Mouse (Mus musculus): ENCODE results near the gene Phrf1. TPM values are rescaled to one million over a fixed set of nuclear protein-coding genes. Genes with fewer than 3 reads are reported as not detected.
A peak's percentile ranks its signal among the peaks of the same experiment; 100 is the strongest.

The Phrf1 gene
- polyA plus RNA-seq, 1 experiment = 44.5 TPM

- Histone ChIP-seq H3K36me3 (ENCODE audit: control insufficient read depth, insufficient read depth) (no peaks in the 10 kb centered on the region), H3K4me3 (peak within 1 kb of the TSS; percentile 39), H3K4me2 (ENCODE audit: low read depth) (peak within 1 kb of the TSS; percentile 85), H3K79me2 (ENCODE audit: control insufficient read depth, insufficient read depth) (peaks cover 9% of the 10 kb centered on the region), H3ac (ENCODE audit: control insufficient read depth, insufficient read length) (peak within 1 kb of the TSS; percentile 14), H3K27me3 (ENCODE audit: control insufficient read depth, insufficient read depth, insufficient read length) (peaks cover 33% of the 10 kb centered on the region)
- no peak for TF ChIP-seq USF1 (IDR thresholded peaks at IDR 0.05; ENCODE audit: low read depth)
- TF ChIP-seq POLR2A (IDR thresholded peaks at IDR 0.05; ENCODE audit: insufficient read length, low read depth) = no peak
- no peak for TF ChIP-seq TCF3 (IDR thresholded peaks at IDR 0.05; ENCODE audit: insufficient read length, low read depth)
- no peak for TF ChIP-seq TCF12 (IDR thresholded peaks at IDR 0.05; ENCODE audit: insufficient read depth, poor library complexity, severe bottlenecking)
- TF ChIP-seq SRF (IDR thresholded peaks at IDR 0.05; ENCODE audit: control insufficient read depth, insufficient read length, low read depth) = no peak
- no peak for TF ChIP-seq REST (IDR thresholded peaks at IDR 0.05; ENCODE audit: insufficient read depth, insufficient read length)
- TF ChIP-seq MYOG (IDR thresholded peaks at IDR 0.05; ENCODE audit: control insufficient read depth in 1 of 3, insufficient read depth in 1 of 3, insufficient read length in 2 of 3, low read depth in 2 of 3) = no peak
Observed at GRCm38 (mm10) chr7:141215101-141215879, 13.3 kb upstream of the Phrf1 start, which contains the start of gene Rassf7. Gene Rassf7 (plus strand): TSS chr7:141215860.

GRCm38 (mm10) chr7:141215880-141216733 lies 12.5 kb upstream of the Phrf1 start:
- peaks cover 25% of the 10 kb centered on the region for H3K27me3 ChIP-seq (ENCODE audit: control insufficient read depth, insufficient read depth, insufficient read length)
- H3ac ChIP-seq (ENCODE audit: control insufficient read depth, insufficient read length) = peak overlapping the region; percentile 14
- no peaks in the 10 kb centered on the region for H3K36me3 ChIP-seq (ENCODE audit: control insufficient read depth, insufficient read depth)
- peak in 2 of 3 experiments; percentile 79 to 94 for TF ChIP-seq MYOG (IDR thresholded peaks at IDR 0.05; ENCODE audit: control insufficient read depth in 1 of 3, insufficient read depth in 1 of 3, insufficient read length in 2 of 3, low read depth in 2 of 3)
- no peak for TF ChIP-seq REST (IDR thresholded peaks at IDR 0.05; ENCODE audit: insufficient read depth, insufficient read length)
- no peak for TF ChIP-seq TCF12 (IDR thresholded peaks at IDR 0.05; ENCODE audit: insufficient read depth, poor library complexity, severe bottlenecking)
- TF ChIP-seq MYOD1 (IDR thresholded peaks at IDR 0.05; ENCODE audit: control insufficient read depth in 1 of 3, insufficient read length in 2 of 3, low read depth in 2 of 3) = peak in 2 of 3 experiments; percentile 28 to 61
- no peak for TF ChIP-seq USF1 (IDR thresholded peaks at IDR 0.05; ENCODE audit: low read depth)
- peak; percentile 14 for TF ChIP-seq E2F4 (IDR thresholded peaks at IDR 0.05; ENCODE audit: insufficient read depth)
- no peak for TF ChIP-seq TCF3 (IDR thresholded peaks at IDR 0.05; ENCODE audit: insufficient read length, low read depth)
- peak; percentile 55 for TF ChIP-seq POLR2A (IDR thresholded peaks at IDR 0.05; ENCODE audit: insufficient read length, low read depth)
- peak; percentile 93 for TF ChIP-seq POLR2AphosphoS2 (IDR thresholded peaks at IDR 0.05; ENCODE audit: insufficient read length, low read depth)
- no peak for TF ChIP-seq MAX (IDR thresholded peaks at IDR 0.05; ENCODE audit: low read depth)
- TF ChIP-seq SRF (IDR thresholded peaks at IDR 0.05; ENCODE audit: control insufficient read depth, insufficient read length, low read depth) = no peak
- TF ChIP-seq CEBPB (IDR thresholded peaks at IDR 0.05; ENCODE audit: insufficient read depth, poor library complexity, severe bottlenecking) = no peak
- peak overlapping the region; percentile 85 for H3K4me2 ChIP-seq (ENCODE audit: low read depth)
- H3K79me2 ChIP-seq (ENCODE audit: control insufficient read depth, insufficient read depth) = peaks cover 14% of the 10 kb centered on the region
- peak overlapping the region; percentile 39 for H3K4me3 ChIP-seq

GRCm38 (mm10) chr7:141216894-141217293 lies 11.7 kb upstream of the Phrf1 start:
- Histone ChIP-seq H3K4me3 (peak overlapping the region; percentile 39), H3K27me3 (ENCODE audit: control insufficient read depth, insufficient read depth, insufficient read length) (peaks cover 17% of the 10 kb centered on the region), H3ac (ENCODE audit: control insufficient read depth, insufficient read length) (peak overlapping the region; percentile 14), H3K36me3 (ENCODE audit: control insufficient read depth, insufficient read depth) (no peaks in the 10 kb centered on the region), H3K79me2 (ENCODE audit: control insufficient read depth, insufficient read depth) (peaks cover 18% of the 10 kb centered on the region), H3K4me2 (ENCODE audit: low read depth) (peak overlapping the region; percentile 85)
- TF ChIP-seq POLR2A (IDR thresholded peaks at IDR 0.05; ENCODE audit: insufficient read length, low read depth) (peak; percentile 30), SRF (IDR thresholded peaks at IDR 0.05; ENCODE audit: control insufficient read depth, insufficient read length, low read depth) (no peak), MYOD1 (IDR thresholded peaks at IDR 0.05; ENCODE audit: control insufficient read depth in 1 of 3, insufficient read length in 2 of 3, low read depth in 2 of 3) (peak in 2 of 3 experiments; percentile 67 to 78), MYOG (IDR thresholded peaks at IDR 0.05; ENCODE audit: control insufficient read depth in 1 of 3, insufficient read depth in 1 of 3, insufficient read length in 2 of 3, low read depth in 2 of 3) (peak; percentile 24 to 87 (median 61))

GRCm38 (mm10) chr7:141217343-141218013 lies 11.1 kb upstream of the Phrf1 start:
- peak; percentile 6 for TF ChIP-seq POLR2A (IDR thresholded peaks at IDR 0.05; ENCODE audit: insufficient read length, low read depth)
- no peak for TF ChIP-seq CEBPB (IDR thresholded peaks at IDR 0.05; ENCODE audit: insufficient read depth, poor library complexity, severe bottlenecking)
- peak; percentile 78 for TF ChIP-seq POLR2AphosphoS2 (IDR thresholded peaks at IDR 0.05; ENCODE audit: insufficient read length, low read depth)
- H3K4me3 ChIP-seq = peak overlapping the region; percentile 39
- peaks cover 12% of the 10 kb centered on the region for H3K27me3 ChIP-seq (ENCODE audit: control insufficient read depth, insufficient read depth, insufficient read length)
- peak overlapping the region; percentile 85 for H3K4me2 ChIP-seq (ENCODE audit: low read depth)
- peaks cover 18% of the 10 kb centered on the region for H3K79me2 ChIP-seq (ENCODE audit: control insufficient read depth, insufficient read depth)
- H3ac ChIP-seq (ENCODE audit: control insufficient read depth, insufficient read length) = peak overlapping the region; percentile 14
- H3K36me3 ChIP-seq (ENCODE audit: control insufficient read depth, insufficient read depth) = no peaks in the 10 kb centered on the region

All from myocyte (in vitro differentiated cells).